Mouse (Mus musculus): ENCODE measurements at regions not wholly inside any gene's neighbourhood (a gene's known extent, or its start where the extent isn't known, plus 50 kb on each side); places are given as distances from the start of the nearest gene placed in this dataset.
A peak's percentile ranks its signal among the peaks of the same experiment; 100 is the strongest.

- peak; percentile 63 for TF ChIP-seq CTCF (IDR thresholded peaks at IDR 0.05; ENCODE audit: low read depth)
- no peak for TF ChIP-seq EP300 (IDR thresholded peaks at IDR 0.05; ENCODE audit: low read depth)
- no peaks in the 10 kb centered on the region for H3K36me3 ChIP-seq (replicated peaks; ENCODE audit: control insufficient read depth, insufficient read depth, low read length)
- H3K4me1 ChIP-seq (ENCODE audit: control insufficient read depth, insufficient read depth), result no peaks in the 10 kb centered on the region
- WGBS, result 27% methylated on average over 5 of the region's 5 CpGs
- ATAC-seq (ENCODE audit: insufficient read depth, low read depth) (no peak), DNase-seq (ENCODE audit: low spot score) (peak; percentile 56)
- H3K9ac ChIP-seq (replicated peaks; ENCODE audit: low read depth, low read length), result no peak overlapping the region
- no peak overlapping the region for H3K4me2 ChIP-seq (ENCODE audit: low read depth, low read length)
- no peak overlapping the region for H3K4me3 ChIP-seq (ENCODE audit: low read depth, low read length)
- no peak overlapping the region for H3K27ac ChIP-seq (ENCODE audit: low read depth)
- no peaks in the 10 kb centered on the region for H3K9me3 ChIP-seq (replicated peaks; ENCODE audit: control insufficient read depth, low read length)
- H3K27me3 ChIP-seq (ENCODE audit: control insufficient read depth, insufficient read depth, low read length), result no peaks in the 10 kb centered on the region
Observed at GRCm38 (mm10) chr14:8935121-8935520, 269.1 kb upstream of the 4930452B06Rik start.
